ENCODE assay signal across 8 mouse cellular contexts in the genomic region with DNA sequence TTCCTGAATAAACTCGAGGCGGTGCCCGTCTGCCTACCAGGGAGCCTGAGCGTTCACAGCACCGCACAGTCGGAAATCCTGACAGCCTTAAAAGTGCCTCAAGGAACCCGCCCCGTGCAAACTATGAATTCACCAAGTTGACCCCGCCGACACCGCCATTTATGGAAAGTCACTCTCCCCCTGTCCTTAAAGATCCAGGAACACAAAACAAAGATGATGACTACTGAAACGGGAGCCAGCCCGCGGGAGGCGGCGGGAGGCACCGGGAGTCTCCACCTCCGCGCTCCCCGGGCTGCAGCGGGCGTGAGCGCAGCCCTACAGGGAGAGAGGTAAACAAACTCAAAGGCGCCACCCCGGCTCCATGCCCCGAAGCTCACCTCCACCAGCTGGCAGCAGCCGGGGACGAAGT. TPM values are rescaled to one million over a fixed set of nuclear protein-coding genes. Genes with fewer than 3 reads are reported as not detected.
DNase-seq lines count a peak whose midpoint lies in the region; ATAC-seq and TF ChIP-seq lines count a peak whose summit lies in the region.

No protein-coding gene starts in this region.

- H3K9ac ChIP-seq in heart, embryonic 14.5 days (ENCODE audit: low read length), result peak overlapping the region; percentile 79
- peak overlapping the region; percentile 74 for H3K9ac ChIP-seq in ES-Bruce4 (ENCODE audit: low read depth, poor library complexity, severe bottlenecking)
- peak overlapping the region; percentile 61 for H3K9ac ChIP-seq in limb, embryonic 11.5 days (ENCODE audit: low read length)
- H3K9ac ChIP-seq in neural tube, embryonic 13.5 days, result peak overlapping the region; percentile 83

- peak overlapping the region; percentile 62 to 99 for H3K4me3 ChIP-seq in heart, embryonic 14.5 days (ENCODE audit: control insufficient read depth in 1 of 2, insufficient read depth in 1 of 2, low read depth in 1 of 2, low read length in 2 of 2)
- peak overlapping the region; percentile 84 for H3K4me3 ChIP-seq in ES-Bruce4 (ENCODE audit: low read depth, low read length)
- H3K4me3 ChIP-seq in embryonic fibroblast, embryonic 13.5 days (ENCODE audit: insufficient read depth, low read length), result peak overlapping the region; percentile 89
- peak overlapping the region; percentile 69 for H3K4me3 ChIP-seq in limb, embryonic 11.5 days (ENCODE audit: low read depth, low read length)
- H3K4me3 ChIP-seq in neural tube, embryonic 13.5 days, result peak overlapping the region; percentile 91

- WGBS in heart, embryonic 14.5 days, result under 1% methylated on average over 28 of the region's 28 CpGs
- WGBS in limb, embryonic 11.5 days, result under 1% methylated on average over 28 of the region's 28 CpGs
- WGBS in neural tube, embryonic 13.5 days, result under 1% methylated on average over 26 of the region's 28 CpGs

- peak overlapping the region; percentile 95 to 96 for H3K27ac ChIP-seq in heart, embryonic 14.5 days (replicated peaks in 1 of 2; ENCODE audit: control insufficient read depth in 1 of 2, insufficient read depth in 1 of 2, low read depth in 2 of 2, low read length in 2 of 2)
- no peak overlapping the region for H3K27ac ChIP-seq in ES-Bruce4 (ENCODE audit: insufficient read depth, low read length)
- H3K27ac ChIP-seq in embryonic fibroblast, embryonic 13.5 days (ENCODE audit: insufficient read depth, low read length), result peak overlapping the region; percentile 65
- H3K27ac ChIP-seq in limb, embryonic 11.5 days (replicated peaks; ENCODE audit: low read depth, low read length), result no peak overlapping the region
- peak overlapping the region; percentile 94 for H3K27ac ChIP-seq in neural tube, embryonic 13.5 days (replicated peaks)

- H3K4me1 ChIP-seq in heart, embryonic 14.5 days (ENCODE audit: control insufficient read depth in 2 of 2, insufficient read depth in 2 of 2, low read length in 2 of 2), result peaks cover 9 to 27% of the 10 kb centered on the region in 2 experiments
- no peaks in the 10 kb centered on the region for H3K4me1 ChIP-seq in ES-Bruce4 (ENCODE audit: control insufficient read depth, insufficient read depth, low read length)
- H3K4me1 ChIP-seq in embryonic fibroblast, embryonic 13.5 days (ENCODE audit: control insufficient read depth, insufficient read depth, low read length), result peaks cover 10% of the 10 kb centered on the region; the same call in 1 of the 2 replicates
- H3K4me1 ChIP-seq in limb, embryonic 11.5 days (ENCODE audit: control insufficient read depth, insufficient read depth, low read length), result peaks cover 3% of the 10 kb centered on the region; the same call in 1 of the 2 replicates
- H3K4me1 ChIP-seq in neural tube, embryonic 13.5 days (replicated peaks), result peaks cover 41% of the 10 kb centered on the region

- no peaks in the 10 kb centered on the region for H3K27me3 ChIP-seq in heart, embryonic 14.5 days (ENCODE audit: control insufficient read depth, insufficient read depth, low read length)
- H3K27me3 ChIP-seq in ES-Bruce4 (ENCODE audit: control insufficient read depth, insufficient read depth, low read length, poor library complexity, severe bottlenecking), result no peaks in the 10 kb centered on the region
- no peaks in the 10 kb centered on the region for H3K27me3 ChIP-seq in limb, embryonic 11.5 days (ENCODE audit: control insufficient read depth, insufficient read depth, low read length)
- H3K27me3 ChIP-seq in neural tube, embryonic 13.5 days, result no peaks in the 10 kb centered on the region

- no peak for DNase-seq in heart, adult 18-20 months
- no peak for DNase-seq in limb, embryonic 11.5 days (ENCODE audit: low spot score)
- no peak for DNase-seq in natural killer cell, adult 2 months (ENCODE audit: low spot score in 2 of 2)
- no peak for DNase-seq in adrenal gland, adult 8-10 months

- no peak for TF ChIP-seq CTCF in ES-Bruce4 (IDR thresholded peaks at IDR 0.05; ENCODE audit: low read depth, low read length)
- TF ChIP-seq CTCF in embryonic fibroblast, embryonic 13.5 days (IDR thresholded peaks at IDR 0.05; ENCODE audit: borderline replicate concordance, insufficient read depth, low read length), result no peak

- TF ChIP-seq EP300 in ES-Bruce4 (IDR thresholded peaks at IDR 0.05; ENCODE audit: insufficient read depth, low read depth, low read length), result no peak

- peaks cover 9% of the 10 kb centered on the region for H3K36me3 ChIP-seq in heart, embryonic 14.5 days (ENCODE audit: control insufficient read depth, insufficient read depth, low read length)
- H3K36me3 ChIP-seq in ES-Bruce4 (ENCODE audit: control insufficient read depth, insufficient read depth, low read length, poor library complexity, severe bottlenecking), result peaks cover 11% of the 10 kb centered on the region; the same call in 1 of the 2 replicates
- H3K36me3 ChIP-seq in limb, embryonic 11.5 days (ENCODE audit: control insufficient read depth, insufficient read depth, low read length), result no peaks in the 10 kb centered on the region; the same call in 1 of the 2 replicates
- H3K36me3 ChIP-seq in neural tube, embryonic 13.5 days, result peaks cover 5% of the 10 kb centered on the region

- no peak for TF ChIP-seq POLR2A in ES-Bruce4 (IDR thresholded peaks at IDR 0.05; ENCODE audit: insufficient read depth, low read length)
- TF ChIP-seq POLR2A in embryonic fibroblast, embryonic 13.5 days (IDR thresholded peaks at IDR 0.05; ENCODE audit: low read depth, low read length), result no peak

- peak overlapping the region; percentile 90 for H3K4me2 ChIP-seq in heart, embryonic 14.5 days (ENCODE audit: low read length)
- peak overlapping the region; percentile 69 for H3K4me2 ChIP-seq in limb, embryonic 11.5 days (ENCODE audit: low read depth, severe bottlenecking)
- H3K4me2 ChIP-seq in neural tube, embryonic 13.5 days, result peak overlapping the region; percentile 94

- H3K9me3 ChIP-seq in heart, embryonic 14.5 days (ENCODE audit: control insufficient read depth, low read length), result no peaks in the 10 kb centered on the region
- no peaks in the 10 kb centered on the region for H3K9me3 ChIP-seq in ES-Bruce4 (replicated peaks; ENCODE audit: control insufficient read depth, insufficient read depth, low read length, poor library complexity, severe bottlenecking)
- no peaks in the 10 kb centered on the region for H3K9me3 ChIP-seq in limb, embryonic 11.5 days (ENCODE audit: control insufficient read depth, low read length)
- H3K9me3 ChIP-seq in neural tube, embryonic 13.5 days, result no peaks in the 10 kb centered on the region

- ATAC-seq in heart, embryonic 14.5 days (ENCODE audit: insufficient number of reproducible peaks, insufficient read depth, low FRiP score, low read depth), result peak; percentile 36; the same call in 1 of the 2 replicates
- peak; percentile 48 for ATAC-seq in limb, embryonic 11.5 days (ENCODE audit: insufficient number of reproducible peaks, low FRiP score, low TSS enrichment, low read depth)
- ATAC-seq in neural tube, embryonic 13.5 days (ENCODE audit: low read depth), result peak; percentile 74

RNA-seq across cellular contexts. Expression of a gene that starts 2.9 kb away (rescaled TPM):
- polyA plus RNA-seq in heart, embryonic 14.5 days (2014; fragmentation: Nextera tagmentation; extraction: Ambion mirVana), result 131 and 132 TPM in 2 replicates
- 10 to 100 TPM; 94.5 to 96.3 TPM for total RNA-seq in heart, adult 18-20 months (2021)
- 60.9 and 67.3 TPM in 2 replicates for polyA plus RNA-seq in ES-Bruce4 (2011; ENCODE audit: insufficient read depth, insufficient read length, low read depth, missing spikeins)
- 57.3 and 70.6 TPM in 2 replicates for polyA plus RNA-seq in embryonic fibroblast, embryonic 13.5 days (2011; ENCODE audit: insufficient read length, low read depth, missing spikeins)
- 126 and 130 TPM in 2 replicates for polyA plus RNA-seq in limb, embryonic 11.5 days (2014; fragmentation: Nextera tagmentation; extraction: Ambion mirVana)
- 68.7 and 72.2 TPM in 2 replicates for polyA plus RNA-seq in neural tube, embryonic 13.5 days (2015; fragmentation: Nextera tagmentation; extraction: Ambion mirVana)
- total RNA-seq in adrenal gland, adult 8-10 months (2022), result 100 to 1,000 TPM in 1 of 4 experiments, 10 to 100 TPM in 3; 86.3 to 102 (median 93.8) TPM

RNA-seq across cellular contexts. Expression of a gene that starts 41.1 kb away (rescaled TPM):
- 47.3 and 56.8 TPM in 2 replicates for polyA plus RNA-seq in heart, embryonic 14.5 days (2014; fragmentation: Nextera tagmentation; extraction: Ambion mirVana)
- under 1 TPM; 0.25 to 0.49 TPM for total RNA-seq in heart, adult 18-20 months (2021)
- 166 and 182 TPM in 2 replicates for polyA plus RNA-seq in ES-Bruce4 (2011; ENCODE audit: insufficient read depth, insufficient read length, low read depth, missing spikeins)
- 30.9 and 42.8 TPM in 2 replicates for polyA plus RNA-seq in embryonic fibroblast, embryonic 13.5 days (2011; ENCODE audit: insufficient read length, low read depth, missing spikeins)
- polyA plus RNA-seq in limb, embryonic 11.5 days (2014; fragmentation: Nextera tagmentation; extraction: Ambion mirVana), result 62.0 and 64.4 TPM in 2 replicates
- polyA plus RNA-seq in neural tube, embryonic 13.5 days (2015; fragmentation: Nextera tagmentation; extraction: Ambion mirVana), result 7.8 and 10.1 TPM in 2 replicates
- 1 to 10 TPM in 1 of 4 experiments, under 1 TPM in 3; 0.51 to 1.0 (median 0.60) TPM for total RNA-seq in adrenal gland, adult 8-10 months (2022)

RNA-seq across cellular contexts. Expression of a gene that starts 41.4 kb away (rescaled TPM):
- 88.9 and 97.1 TPM in 2 replicates for polyA plus RNA-seq in heart, embryonic 14.5 days (2014; fragmentation: Nextera tagmentation; extraction: Ambion mirVana)
- 10 to 100 TPM; 14.0 to 16.8 TPM for total RNA-seq in heart, adult 18-20 months (2021)
- 194 and 199 TPM in 2 replicates for polyA plus RNA-seq in ES-Bruce4 (2011; ENCODE audit: insufficient read depth, insufficient read length, low read depth, missing spikeins)
- 96.4 and 104 TPM in 2 replicates for polyA plus RNA-seq in embryonic fibroblast, embryonic 13.5 days (2011; ENCODE audit: insufficient read length, low read depth, missing spikeins)
- 231 TPM in 2 replicates for polyA plus RNA-seq in limb, embryonic 11.5 days (2014; fragmentation: Nextera tagmentation; extraction: Ambion mirVana)
- polyA plus RNA-seq in neural tube, embryonic 13.5 days (2015; fragmentation: Nextera tagmentation; extraction: Ambion mirVana), result 70.9 and 81.8 TPM in 2 replicates
- total RNA-seq in adrenal gland, adult 8-10 months (2022), result 10 to 100 TPM; 26.4 to 31.4 (median 29.8) TPM

Comparison
In these comparisons a context has a peak if more than half of its experiments do, and no peak if none do; other contexts are left out.
1. H3K27ac ChIP-seq: peak in heart, embryonic 14.5 days (2 of 2), embryonic fibroblast, embryonic 13.5 days (single experiment) and neural tube, embryonic 13.5 days (single experiment); none in ES-Bruce4 (single experiment) and limb, embryonic 11.5 days (single experiment).
2. Peak in every context shown above with its lines, with median percentiles within 50 percentile points of each other: ATAC-seq, H3K4me2 ChIP-seq, H3K4me3 ChIP-seq and H3K9ac ChIP-seq.